Mouse (Mus musculus) liver, embryonic 13.5 days (tissue): ENCODE results near the gene Mmp15. TPM values are rescaled to one million over a fixed set of nuclear protein-coding genes. Genes with fewer than 3 reads are reported as not detected.
A peak's percentile ranks its signal among the peaks of the same experiment; 100 is the strongest.

Experiments used
- ATAC-seq: fragments of 200-750 bp; cut with Nextera tagmentation; 2 replicates; pipeline ENCODE4 v1.8.0; 2017; ENCODE audit warnings: low read depth, mild to moderate bottlenecking, moderate number of reproducible peaks, moderate library complexity
- DNase-seq: peaks from one replicate; pipeline ENCODE4 v3.0.0; 2022
- H3K27ac ChIP-seq: fragments of 300-500 bp; sonication (generic); 2 replicates; pipeline ENCODE4 v1.5.1; 2015; ENCODE audit warnings: moderate library complexity, mild to moderate bottlenecking, inconsistent platforms
- H3K27me3 ChIP-seq: fragments of 300-500 bp; sonication (generic); 2 replicates; pipeline ENCODE4 v1.6.1; 2015; ENCODE audit warnings: mild to moderate bottlenecking, inconsistent platforms
- H3K36me3 ChIP-seq: fragments of 300-500 bp; sonication (generic); 2 replicates; pipeline ENCODE4 v1.6.1; 2015; ENCODE audit warnings: mild to moderate bottlenecking, inconsistent platforms
- H3K4me1 ChIP-seq: fragments of 300-500 bp; sonication (generic); replicated peaks from 2 replicates; pipeline ENCODE4 v1.6.1; 2015; ENCODE audit warnings: inconsistent platforms
- H3K4me2 ChIP-seq: fragments of 300-500 bp; sonication (generic); 2 replicates; pipeline ENCODE4 v1.6.1; 2015; ENCODE audit warnings: inconsistent platforms, mild to moderate bottlenecking, moderate library complexity
- H3K4me3 ChIP-seq: fragments of 300-500 bp; sonication (generic); replicated peaks from 2 replicates; pipeline ENCODE4 v1.5.1; 2015; ENCODE audit warnings: mild to moderate bottlenecking, inconsistent platforms
- H3K9ac ChIP-seq: fragments of 300-500 bp; sonication (generic); 2 replicates; pipeline ENCODE4 v1.6.1; 2015; ENCODE audit warnings: mild to moderate bottlenecking, inconsistent platforms
- H3K9me3 ChIP-seq: fragments of 300-500 bp; sonication (generic); replicated peaks from 2 replicates; pipeline ENCODE4 v1.6.1; 2016; ENCODE audit warnings: inconsistent platforms
- WGBS: fragments of 180-500 bp; shearing (Covaris S2); methylation state at CpG from one replicate; pipeline ENCODE4 v1.1.7; 2015; ENCODE audit not compliant: insufficient replicate concordance; 5-methylcytosine and 5-hydroxymethylcytosine counted together
- polyA plus RNA-seq: library from polyadenylated mRNA; unstranded; fragments of >200 nt; fragmentation: Nextera tagmentation; extraction: Ambion mirVana; gene quantifications from 2 replicates; pipeline ENCODE4 v1.2.1, GENCODE M21; 2015

The Mmp15 gene
- polyA plus RNA-seq: 0.86 and 1.1 TPM in 2 replicates

GRCm38 (mm10) chr8:95352151-95352870, at the start of gene Mmp15:
Gene Mmp15, plus strand, starts transcription at chr8:95352268.
- H3K9ac ChIP-seq: peak within 1 kb of the TSS; percentile 49
- peaks cover 13% of the 10 kb centered on the region; the same call in 1 of the 2 replicates for H3K4me1 ChIP-seq
- H3K27me3 ChIP-seq: peaks cover 88% of the 10 kb centered on the region

GRCm38 (mm10) chr8:95302410-95302809, 49.7 kb upstream of the Mmp15 start:
- no peaks in the 10 kb centered on the region for H3K36me3 ChIP-seq
- WGBS: 10% methylated on average over 5 of the region's 5 CpGs
- no peak overlapping the region for H3K4me3 ChIP-seq
- H3K9me3 ChIP-seq: no peaks in the 10 kb centered on the region
- no peak overlapping the region; the same call in 1 of the 2 replicates for H3K9ac ChIP-seq
- ATAC-seq (no peak), DNase-seq (no peak)
- H3K27ac ChIP-seq: no peak overlapping the region
- H3K4me2 ChIP-seq: no peak overlapping the region
- H3K27me3 ChIP-seq: peaks cover 5% of the 10 kb centered on the region; the same call in 1 of the 2 replicates
- no peaks in the 10 kb centered on the region for H3K4me1 ChIP-seq

More at GRCm38 (mm10) chr8:95352151-95352870, at the start of gene Mmp15:
- no peak for DNase-seq
- 1% methylated on average over 71 of the region's 80 CpGs for WGBS
- H3K9me3 ChIP-seq: no peaks in the 10 kb centered on the region
- H3K4me3 ChIP-seq: peak within 1 kb of the TSS; percentile 59
- H3K36me3 ChIP-seq: no peaks in the 10 kb centered on the region
- H3K4me2 ChIP-seq: peak within 1 kb of the TSS; percentile 70
- H3K27ac ChIP-seq: no peak within 1 kb of the TSS
- peak; percentile 53 for ATAC-seq

- no peaks in the 10 kb centered on the region for H3K9me3 ChIP-seq
- no peak overlapping the region for H3K4me2 ChIP-seq
- no peak for ATAC-seq
- H3K36me3 ChIP-seq: no peaks in the 10 kb centered on the region
- 0 out of 2 replicates have a peak, but pooled peaks cover under 1% of the 10 kb centered on the region for H3K4me1 ChIP-seq
- H3K4me3 ChIP-seq: no peak overlapping the region
- WGBS: 40% methylated on average over 4 of the region's 4 CpGs
- H3K27me3 ChIP-seq: peaks cover 5% of the 10 kb centered on the region; the same call in 1 of the 2 replicates
- H3K27ac ChIP-seq: no peak overlapping the region
- H3K9ac ChIP-seq: no peak overlapping the region
- DNase-seq: no peak
Measured at GRCm38 (mm10) chr8:95305526-95305925, 46.5 kb upstream of the Mmp15 start.

GRCm38 (mm10) chr8:95306431-95306830, 45.6 kb upstream of the Mmp15 start, which contains the start of gene Cngb1:
Gene Cngb1, minus strand, starts transcription at chr8:95306585.
- 40% methylated on average over 6 of the region's 6 CpGs for WGBS
- no peak within 1 kb of the TSS for H3K4me2 ChIP-seq
- peaks cover 5% of the 10 kb centered on the region; the same call in 1 of the 2 replicates for H3K27me3 ChIP-seq
- H3K36me3 ChIP-seq: no peaks in the 10 kb centered on the region
- H3K9me3 ChIP-seq: no peaks in the 10 kb centered on the region
- no peak within 1 kb of the TSS for H3K27ac ChIP-seq
- ATAC-seq: no peak
- 0 out of 2 replicates have a peak, but pooled peaks cover 2% of the 10 kb centered on the region for H3K4me1 ChIP-seq
- no peak within 1 kb of the TSS for H3K4me3 ChIP-seq
- DNase-seq: no peak
- no peak within 1 kb of the TSS for H3K9ac ChIP-seq

GRCm38 (mm10) chr8:95310342-95310970, 41.6 kb upstream of the Mmp15 start, which contains the start of gene Tepp:
Gene Tepp, plus strand, starts transcription at chr8:95310566.
- ATAC-seq: no peak
- no peak within 1 kb of the TSS for H3K27ac ChIP-seq
- H3K4me3 ChIP-seq: no peak within 1 kb of the TSS
- no peak within 1 kb of the TSS for H3K4me2 ChIP-seq
- H3K4me1 ChIP-seq: 0 out of 2 replicates have a peak, but pooled peaks cover 2% of the 10 kb centered on the region
- 40% methylated on average over 6 of the region's 6 CpGs for WGBS
- H3K27me3 ChIP-seq: peaks cover 5% of the 10 kb centered on the region; the same call in 1 of the 2 replicates
- H3K9ac ChIP-seq: no peak within 1 kb of the TSS
- H3K36me3 ChIP-seq: no peaks in the 10 kb centered on the region
- H3K9me3 ChIP-seq: no peaks in the 10 kb centered on the region
- DNase-seq: no peak

- H3K36me3 ChIP-seq: no peaks in the 10 kb centered on the region
- H3K4me3 ChIP-seq: no peak overlapping the region
- ATAC-seq (no peak), DNase-seq (no peak)
- H3K9ac ChIP-seq: no peak overlapping the region
- 58% methylated on average over 18 of the region's 18 CpGs for WGBS
- no peak overlapping the region for H3K27ac ChIP-seq
- H3K4me2 ChIP-seq: no peak overlapping the region
- H3K4me1 ChIP-seq: 0 out of 2 replicates have a peak, but pooled peaks cover 2% of the 10 kb centered on the region
- H3K27me3 ChIP-seq: no peaks in the 10 kb centered on the region; the same call in 1 of the 2 replicates
- no peaks in the 10 kb centered on the region for H3K9me3 ChIP-seq
Measured at GRCm38 (mm10) chr8:95312836-95313235, 39.2 kb upstream of the Mmp15 start.

GRCm38 (mm10) chr8:95313857-95314256, 38.2 kb upstream of the Mmp15 start:
- ATAC-seq (no peak), DNase-seq (no peak)
- 62% methylated on average over 6 of the region's 6 CpGs for WGBS
- Histone ChIP-seq H3K9ac (no peak overlapping the region), H3K4me3 (no peak overlapping the region), H3K36me3 (no peaks in the 10 kb centered on the region), H3K4me2 (no peak overlapping the region), H3K4me1 (0 out of 2 replicates have a peak, but pooled peaks cover 2% of the 10 kb centered on the region), H3K27me3 (peaks cover 6% of the 10 kb centered on the region), H3K9me3 (no peaks in the 10 kb centered on the region), H3K27ac (no peak overlapping the region)

- Histone ChIP-seq H3K9ac (no peak overlapping the region), H3K4me1 (0 out of 2 replicates have a peak, but pooled peaks cover 2% of the 10 kb centered on the region), H3K27me3 (peaks cover 12% of the 10 kb centered on the region), H3K4me2 (no peak overlapping the region), H3K27ac (no peak overlapping the region), H3K4me3 (no peak overlapping the region), H3K36me3 (no peaks in the 10 kb centered on the region), H3K9me3 (no peaks in the 10 kb centered on the region)
- 48% methylated on average over 2 of the region's 2 CpGs for WGBS
- ATAC-seq: no peak
- no peak for DNase-seq
Measured at GRCm38 (mm10) chr8:95314707-95315106, 37.4 kb upstream of the Mmp15 start.

- no peak overlapping the region for H3K4me2 ChIP-seq
- ATAC-seq (no peak), DNase-seq (no peak)
- no peaks in the 10 kb centered on the region for H3K9me3 ChIP-seq
- peaks cover 18% of the 10 kb centered on the region for H3K27me3 ChIP-seq
- H3K36me3 ChIP-seq: no peaks in the 10 kb centered on the region
- no peak overlapping the region for H3K4me3 ChIP-seq
- H3K27ac ChIP-seq: no peak overlapping the region
- H3K4me1 ChIP-seq: peaks cover 8% of the 10 kb centered on the region; the same call in 1 of the 2 replicates
- H3K9ac ChIP-seq: no peak overlapping the region
- WGBS: 59% methylated on average over 1 of the region's 1 CpGs
Measured at GRCm38 (mm10) chr8:95315350-95315749, 36.7 kb upstream of the Mmp15 start.

- Histone ChIP-seq H3K9ac (peak overlapping the region; percentile 39; the same call in 1 of the 2 replicates), H3K4me2 (peak overlapping the region; percentile 74), H3K36me3 (peaks cover under 1% of the 10 kb centered on the region; the same call in 1 of the 2 replicates), H3K27ac (no peak overlapping the region), H3K4me1 (peaks cover 11% of the 10 kb centered on the region), H3K4me3 (peak overlapping the region; percentile 50), H3K9me3 (no peaks in the 10 kb centered on the region), H3K27me3 (peaks cover 40% of the 10 kb centered on the region)
- 3% methylated on average over 41 of the region's 41 CpGs for WGBS
- DNase-seq (peak; percentile 43), ATAC-seq (peak; percentile 41; the same call in 1 of the 2 replicates)
Measured at GRCm38 (mm10) chr8:95320224-95321139, 31.6 kb upstream of the Mmp15 start.
